Mouse (Mus musculus) ES-Bruce4 (cell line): Measurements from ENCODE around the gene Slc44a2. TPM values are rescaled to one million over a fixed set of nuclear protein-coding genes. Genes with fewer than 3 reads are reported as not detected.

Experiments used
- H3K27ac ChIP-seq: 2 replicates; pipeline ENCODE4 v1.5.1; 2012; ENCODE audit warnings: low read length, inconsistent platforms; ENCODE audit not compliant: insufficient read depth
- H3K27me3 ChIP-seq: 2 replicates; pipeline ENCODE4 v1.6.1; 2012; ENCODE audit warnings: mild to moderate bottlenecking, low read length, inconsistent platforms; ENCODE audit not compliant: control insufficient read depth, poor library complexity, insufficient read depth, severe bottlenecking
- H3K36me3 ChIP-seq: 2 replicates; pipeline ENCODE4 v1.6.1; 2012; ENCODE audit warnings: inconsistent platforms, mild to moderate bottlenecking, low read length, moderate library complexity; ENCODE audit not compliant: control insufficient read depth, poor library complexity, insufficient read depth, severe bottlenecking
- H3K4me1 ChIP-seq: one replicate; pipeline ENCODE4 v1.8.1; 2011; ENCODE audit warnings: low read length; ENCODE audit not compliant: control insufficient read depth, insufficient read depth
- H3K4me3 ChIP-seq: 2 replicates; pipeline ENCODE4 v1.5.1; 2011; ENCODE audit warnings: low read depth, mild to moderate bottlenecking, low read length
- H3K9ac ChIP-seq: 2 replicates; pipeline ENCODE4 v1.6.1; 2012; ENCODE audit warnings: low read depth, mild to moderate bottlenecking, inconsistent platforms; ENCODE audit not compliant: poor library complexity, severe bottlenecking
- H3K9me3 ChIP-seq: replicated peaks from 2 replicates; pipeline ENCODE4 v1.6.1; 2012; ENCODE audit warnings: mild to moderate bottlenecking, low read length, inconsistent platforms; ENCODE audit not compliant: control insufficient read depth, poor library complexity, insufficient read depth, severe bottlenecking
- CTCF ChIP-seq: IDR thresholded peaks from one replicate; pipeline ENCODE4 v1.8.1; 2011; ENCODE audit warnings: low read depth, low read length
- EP300 ChIP-seq: IDR thresholded peaks from 2 replicates; pipeline ENCODE4 v1.6.1; 2011; ENCODE audit warnings: low read depth, low read length; ENCODE audit not compliant: insufficient read depth
- POLR2A ChIP-seq: IDR thresholded peaks from one replicate; pipeline ENCODE4 v1.8.1; 2011; ENCODE audit warnings: low read length; ENCODE audit not compliant: insufficient read depth
- polyA plus RNA-seq: library from polyadenylated mRNA; stranded (reverse); fragments of >200 nt; gene quantifications from 2 replicates; pipeline ENCODE4 v1.2.4, GENCODE M21; 2011; ENCODE audit warnings: low read depth; ENCODE audit not compliant: missing spikeins, insufficient read depth, insufficient read length

Slc44a2 gene
- polyA plus RNA-seq, 1 experiment = 66.4 TPM

- Histone ChIP-seq H3K27me3 (no peaks in the 10 kb centered on the region), H3K4me1 (no peaks in the 10 kb centered on the region), H3K36me3 (peaks cover 9% of the 10 kb centered on the region), H3K9me3 (no peaks in the 10 kb centered on the region), H3K9ac (peak overlapping the region; percentile 47), H3K4me3 (peak overlapping the region; percentile 61), H3K27ac (peak overlapping the region; percentile 78)
- TF ChIP-seq POLR2A (peak; percentile 8), CTCF (no peak), EP300 (0 out of 2 replicates have a peak, but pooled peaks have one; percentile 12)
Observed at GRCm38 (mm10) chr9:21352463-21353372, 32.2 kb downstream of the Slc44a2 start.

GRCm38 (mm10) chr9:21353373-21353686 is 32.8 kb downstream of the Slc44a2 start:
- Histone ChIP-seq H3K36me3 (peaks cover 4% of the 10 kb centered on the region), H3K27me3 (no peaks in the 10 kb centered on the region), H3K27ac (peak overlapping the region; percentile 80), H3K4me1 (no peaks in the 10 kb centered on the region), H3K4me3 (peak overlapping the region; percentile 6; the same call in 1 of the 2 replicates), H3K9ac (peak overlapping the region; percentile 47), H3K9me3 (no peaks in the 10 kb centered on the region)
- TF ChIP-seq CTCF = no peak
- no peak for TF ChIP-seq POLR2A
- 0 out of 2 replicates have a peak, but pooled peaks have one; percentile 13 for TF ChIP-seq EP300

- H3K36me3 ChIP-seq = no peaks in the 10 kb centered on the region; the same call in 1 of the 2 replicates
Observed at GRCm38 (mm10) chr9:21354796-21355195, 34.3 kb downstream of the Slc44a2 start.

GRCm38 (mm10) chr9:21356981-21357718 is 36.7 kb downstream of the Slc44a2 start:
- TF ChIP-seq EP300 (no peak), CTCF (no peak), POLR2A (no peak)
- Histone ChIP-seq H3K9ac (no peak overlapping the region), H3K4me1 (no peaks in the 10 kb centered on the region), H3K36me3 (no peaks in the 10 kb centered on the region; the same call in 1 of the 2 replicates), H3K9me3 (no peaks in the 10 kb centered on the region), H3K27me3 (0 out of 2 replicates have a peak, but pooled peaks cover 1% of the 10 kb centered on the region), H3K27ac (no peak overlapping the region), H3K4me3 (no peak overlapping the region)

More at GRCm38 (mm10) chr9:21354796-21355195, 34.3 kb downstream of the Slc44a2 start:
- Histone ChIP-seq H3K27me3 (no peaks in the 10 kb centered on the region), H3K9ac (no peak overlapping the region), H3K4me3 (no peak overlapping the region), H3K27ac (no peak overlapping the region), H3K9me3 (no peaks in the 10 kb centered on the region), H3K4me1 (no peaks in the 10 kb centered on the region)
- TF ChIP-seq CTCF (no peak), POLR2A (no peak), EP300 (no peak)

GRCm38 (mm10) chr9:21366541-21367220 is 46.2 kb downstream of the Slc44a2 start:
- H3K9ac ChIP-seq = peak overlapping the region; percentile 43
- H3K27me3 ChIP-seq = 0 out of 2 replicates have a peak, but pooled peaks cover 1% of the 10 kb centered on the region
- H3K36me3 ChIP-seq = peaks cover 3% of the 10 kb centered on the region
- peak; percentile 19 for TF ChIP-seq CTCF
- TF ChIP-seq EP300 = no peak
- no peak for TF ChIP-seq POLR2A
- H3K4me1 ChIP-seq = no peaks in the 10 kb centered on the region
- peak overlapping the region; percentile 39; the same call in 1 of the 2 replicates for H3K27ac ChIP-seq
- peak overlapping the region; percentile 59 for H3K4me3 ChIP-seq
- H3K9me3 ChIP-seq = no peaks in the 10 kb centered on the region
